Mouse (Mus musculus): ENCODE results near the gene Rasgrf2.

The Rasgrf2 gene

GRCm38 (mm10) chr13:91955175-91955574, 176.3 kb downstream of the Rasgrf2 start:
- in situ Hi-C loops (cut with MboI): no loop called here

GRCm38 (mm10) chr13:91940113-91940512, 191.3 kb downstream of the Rasgrf2 start:
- in situ Hi-C loops (cut with MboI): loop anchor here (25.0 kb wide), 1 partner anchor 272 kb away; no protein-coding TSS in a partner anchor

- in situ Hi-C loops (cut with MboI): loop anchor here (25.0 kb wide), 1 partner anchor 273 kb away; no protein-coding TSS in a partner anchor
Measured at GRCm38 (mm10) chr13:91938826-91939225, 192.6 kb downstream of the Rasgrf2 start.

- in situ Hi-C loops (cut with MboI): loop anchor here (25.0 kb wide), 1 partner anchor 275 kb away; no protein-coding TSS in a partner anchor
Measured at GRCm38 (mm10) chr13:91937232-91937631, 194.2 kb downstream of the Rasgrf2 start.

GRCm38 (mm10) chr13:91932122-91932521, 199.3 kb downstream of the Rasgrf2 start:
- in situ Hi-C loops (cut with MboI): loop anchor here (25.0 kb wide), 1 partner anchor 280 kb away; no protein-coding TSS in a partner anchor

- in situ Hi-C loops (cut with MboI): loop anchor here (25.0 kb wide), 1 partner anchor 282 kb away; no protein-coding TSS in a partner anchor
Measured at GRCm38 (mm10) chr13:91929943-91930726, 201.3 kb downstream of the Rasgrf2 start.

GRCm38 (mm10) chr13:91928605-91929389, 202.7 kb downstream of the Rasgrf2 start:
- in situ Hi-C loops (cut with MboI): loop anchor here (25.0 kb wide), 1 partner anchor 284 kb away; no protein-coding TSS in a partner anchor

GRCm38 (mm10) chr13:91921010-91921409, 210.4 kb downstream of the Rasgrf2 start:
- in situ Hi-C loops (cut with MboI): loop anchor here (25.0 kb wide), 1 partner anchor 816 kb away; no protein-coding TSS in a partner anchor

- in situ Hi-C loops (cut with MboI): loop anchor here (25.0 kb wide), 1 partner anchor 819 kb away; no protein-coding TSS in a partner anchor
Measured at GRCm38 (mm10) chr13:91918764-91919163, 212.7 kb downstream of the Rasgrf2 start.

- in situ Hi-C loops (cut with MboI): loop anchor here (25.0 kb wide), 1 partner anchor 819 kb away; no protein-coding TSS in a partner anchor
Measured at GRCm38 (mm10) chr13:91917835-91918234, 213.6 kb downstream of the Rasgrf2 start.

GRCm38 (mm10) chr13:91916308-91916707, 215.1 kb downstream of the Rasgrf2 start:
- in situ Hi-C loops (cut with MboI): loop anchor here (25.0 kb wide), 1 partner anchor 821 kb away; no protein-coding TSS in a partner anchor

GRCm38 (mm10) chr13:91915582-91916239, 215.7 kb downstream of the Rasgrf2 start:
- in situ Hi-C loops (cut with MboI): loop anchor here (25.0 kb wide), 1 partner anchor 822 kb away; no protein-coding TSS in a partner anchor

GRCm38 (mm10) chr13:91915192-91915581, 216.3 kb downstream of the Rasgrf2 start:
- in situ Hi-C loops (cut with MboI): loop anchor here (25.0 kb wide), 1 partner anchor 822 kb away; no protein-coding TSS in a partner anchor

GRCm38 (mm10) chr13:91911652-91912051, 219.8 kb downstream of the Rasgrf2 start:
- in situ Hi-C loops (cut with MboI): loop anchor here (25.0 kb wide), 1 partner anchor 826 kb away; no protein-coding TSS in a partner anchor

GRCm38 (mm10) chr13:91911211-91911610, 220.2 kb downstream of the Rasgrf2 start:
- in situ Hi-C loops (cut with MboI): loop anchor here (25.0 kb wide), 1 partner anchor 826 kb away; no protein-coding TSS in a partner anchor

- in situ Hi-C loops (cut with MboI): loop anchor here (25.0 kb wide), 1 partner anchor 829 kb away; no protein-coding TSS in a partner anchor
Measured at GRCm38 (mm10) chr13:91908202-91908980, 223.1 kb downstream of the Rasgrf2 start.

- in situ Hi-C loops (cut with MboI): loop anchor here (25.0 kb wide), 1 partner anchor 831 kb away; no protein-coding TSS in a partner anchor
Measured at GRCm38 (mm10) chr13:91906338-91906737, 225.1 kb downstream of the Rasgrf2 start.

GRCm38 (mm10) chr13:91896476-91896875, 235.0 kb downstream of the Rasgrf2 start:
- in situ Hi-C loops (cut with MboI): no loop called here

- in situ Hi-C loops (cut with MboI): no loop called here
Measured at GRCm38 (mm10) chr13:91893132-91893531, 238.3 kb downstream of the Rasgrf2 start.

- in situ Hi-C loops (cut with MboI): no loop called here
Measured at GRCm38 (mm10) chr13:91890031-91890619, 241.3 kb downstream of the Rasgrf2 start.

Data from mature B cell (primary cell).